Mouse (Mus musculus) urinary bladder, postnatal 10 days (tissue): ENCODE data around the gene Adcy9.

ENCODE experiments used
- DNase-seq: peaks from one replicate; pipeline ENCODE4 v3.0.0; 2022; ENCODE audit warnings: low spot score

Adcy9 gene

DNA sequence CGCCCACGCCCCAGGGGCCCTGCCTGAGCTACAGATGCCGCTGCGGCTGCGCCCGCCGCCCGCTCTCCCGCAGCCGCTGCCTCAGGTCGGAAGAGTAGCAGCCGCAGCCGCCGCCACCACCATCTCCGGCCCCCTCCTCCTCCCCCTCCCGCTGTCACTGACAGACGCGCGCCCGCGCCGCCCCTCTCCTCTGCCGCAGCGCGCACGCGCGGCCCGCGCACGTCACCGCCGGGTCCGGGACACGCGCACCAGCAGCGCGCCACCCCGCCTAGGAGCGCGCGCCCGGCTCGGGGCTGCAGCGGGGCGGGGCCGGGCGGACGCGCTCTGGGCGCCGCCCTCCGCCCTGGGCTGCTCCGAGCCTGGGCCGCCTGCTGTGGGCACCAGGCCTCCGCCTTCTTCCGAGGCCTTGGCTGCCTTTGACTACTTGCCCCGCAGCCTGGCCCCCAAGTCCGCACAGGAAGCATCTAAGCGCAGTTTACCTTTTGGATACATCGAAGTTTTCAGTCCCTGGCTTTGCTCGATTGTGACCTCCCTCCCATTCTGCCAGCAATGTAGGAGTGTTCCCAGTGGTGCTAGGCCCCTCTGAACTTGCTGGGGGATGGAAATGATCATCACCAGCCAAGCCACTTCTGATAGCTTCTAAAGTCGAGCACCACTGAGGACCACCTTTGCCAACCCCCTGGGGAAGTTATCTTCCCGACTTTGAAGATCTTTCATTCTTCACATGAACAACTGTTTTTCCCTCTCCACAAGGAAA, at the start of gene Adcy9:
TSS of gene Adcy9 (minus strand) at position 201 of the 757 bp plus-strand sequence.
- DNase-seq = peak; percentile 54

DNA sequence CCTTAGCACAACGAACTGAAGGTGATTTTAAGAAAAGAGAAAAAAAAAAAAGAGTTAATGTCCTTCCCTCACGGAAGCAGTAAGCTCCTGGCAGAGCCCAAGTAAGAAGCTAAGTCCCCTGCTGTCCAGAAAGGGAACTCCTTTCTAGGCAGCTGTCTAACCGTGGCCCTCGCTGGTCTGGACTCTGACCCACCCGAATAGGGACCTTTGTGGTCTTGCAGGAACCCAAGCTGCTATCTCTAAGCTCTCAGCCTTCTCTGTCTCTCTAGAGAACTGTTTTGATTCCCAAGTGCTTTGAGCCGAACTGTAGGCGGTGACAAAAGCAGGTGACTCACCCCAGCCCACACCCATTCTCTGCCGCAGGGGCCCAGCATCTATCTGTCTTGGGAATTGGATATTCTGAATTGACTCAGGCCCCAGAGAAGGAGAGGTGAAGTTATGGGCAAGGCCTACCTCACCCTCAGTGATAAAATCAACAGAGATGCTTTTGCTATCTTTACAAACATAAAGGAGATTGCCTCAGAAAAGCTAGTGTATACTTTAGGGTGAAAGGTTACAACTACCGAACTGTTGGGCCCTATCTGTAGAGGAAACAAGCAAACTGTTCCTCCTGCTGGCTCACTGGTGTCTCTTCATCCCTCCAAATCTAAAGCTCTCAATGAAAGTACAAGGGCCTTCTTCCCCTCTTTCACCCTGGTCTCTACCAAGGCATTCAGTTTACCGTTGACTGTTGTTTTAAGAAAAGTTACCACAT, 49.5 kb upstream of the Adcy9 start:
- DNase-seq = no peak

DNA sequence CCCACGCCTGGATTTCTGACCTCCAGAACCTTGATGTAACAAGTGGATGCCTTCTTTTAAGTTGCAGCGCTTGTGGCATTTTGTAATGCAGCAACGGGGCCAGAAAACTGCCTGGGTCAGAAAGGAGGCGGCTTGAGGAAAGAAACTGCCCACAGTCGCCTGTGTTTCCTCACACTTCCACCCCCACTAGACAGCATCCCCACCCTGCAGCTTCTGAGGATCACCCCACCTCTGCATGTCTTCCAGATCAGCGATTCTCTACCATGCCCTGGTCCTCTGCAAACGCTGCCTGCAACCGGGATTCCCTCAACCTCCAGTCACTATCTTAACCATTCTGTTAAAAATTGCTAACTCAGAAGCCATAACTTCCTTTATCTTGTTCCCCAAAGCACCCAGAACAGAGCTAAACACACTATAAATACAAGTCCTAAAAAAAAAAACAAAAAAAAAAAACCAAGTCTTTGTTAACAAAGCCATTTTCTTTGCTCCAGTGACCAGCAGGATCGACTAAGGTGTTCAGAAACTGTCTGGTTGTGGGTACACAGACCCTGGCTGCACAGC, 44.3 kb upstream of the Adcy9 start:
- no peak for DNase-seq

DNA sequence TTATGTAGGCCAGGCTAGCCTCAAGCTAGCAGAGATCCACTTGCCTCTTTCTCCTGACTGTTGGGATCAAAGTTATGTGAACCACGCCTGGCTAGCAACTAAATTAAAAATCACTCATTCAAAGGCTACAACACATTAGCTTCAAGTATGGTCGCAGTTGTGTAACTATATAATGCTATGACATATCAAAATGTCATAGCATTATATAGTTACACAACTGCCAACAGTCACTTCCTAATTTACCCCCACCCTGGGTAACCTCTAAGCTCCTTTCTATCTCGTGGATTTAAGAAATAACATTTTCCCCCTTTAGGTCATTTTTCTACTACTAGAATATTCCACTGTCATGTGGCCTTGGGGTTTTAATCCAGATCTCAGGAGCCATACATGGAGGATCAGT, 37.6 kb upstream of the Adcy9 start:
- DNase-seq = no peak

DNA sequence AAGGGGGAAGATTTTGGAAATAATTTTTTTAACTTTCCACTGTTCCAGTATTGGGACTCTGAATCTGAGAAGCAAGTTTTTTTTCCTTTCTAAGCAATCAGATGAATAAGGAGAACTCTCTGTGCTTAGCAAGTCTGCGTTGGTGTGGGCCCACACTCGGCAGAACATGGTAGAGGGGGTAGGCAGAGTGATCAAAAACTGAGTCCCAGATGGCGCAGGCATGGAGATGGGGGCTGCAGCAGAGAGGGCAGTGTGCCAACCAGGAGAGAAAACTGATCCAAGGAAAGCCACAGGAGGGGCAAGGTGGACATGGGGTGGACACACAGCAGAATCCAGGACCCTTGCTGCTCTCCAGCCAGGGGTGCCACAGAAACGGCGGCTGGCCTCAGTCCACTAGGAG, 36.1 kb upstream of the Adcy9 start:
- DNase-seq = no peak

DNA sequence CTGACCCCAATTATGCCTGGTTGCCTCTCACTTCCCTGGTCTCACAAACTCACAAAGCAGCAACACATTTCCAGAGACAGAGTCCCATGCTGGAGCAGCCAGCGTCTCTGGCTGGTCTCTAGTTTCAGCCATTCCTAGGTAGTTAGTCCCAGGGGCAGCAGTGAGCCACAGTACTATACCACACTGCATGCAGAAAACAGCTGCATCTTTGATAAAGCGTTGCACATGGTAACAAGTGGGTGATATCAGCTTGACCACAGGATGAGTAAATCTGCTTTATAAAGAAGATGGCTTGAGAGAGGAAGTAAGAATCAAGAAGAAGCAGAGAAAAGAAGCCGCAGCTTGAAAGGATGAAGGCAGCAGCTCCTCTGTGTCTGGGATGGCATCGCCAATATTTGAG, 35.4 kb upstream of the Adcy9 start:
- no peak for DNase-seq

DNA sequence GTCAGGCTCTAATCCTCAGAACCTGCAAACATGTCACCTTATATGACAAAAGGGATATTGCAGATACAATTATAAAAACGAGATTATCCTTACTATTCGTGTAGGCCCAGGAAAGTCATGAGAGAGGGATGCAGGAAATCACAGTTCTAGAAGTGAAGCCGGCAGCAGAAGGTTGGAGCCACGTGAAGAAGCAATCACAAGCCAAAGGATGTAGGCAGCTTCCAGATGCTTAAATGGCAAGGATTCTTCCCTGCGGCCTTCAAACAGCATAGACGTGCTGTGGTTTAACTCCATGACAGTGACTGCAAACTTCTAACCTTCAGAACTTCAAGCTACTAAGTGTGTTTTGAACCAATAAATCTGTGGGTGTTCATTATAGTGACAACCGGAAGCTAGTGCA, 34.3 kb upstream of the Adcy9 start:
- DNase-seq = no peak

DNA sequence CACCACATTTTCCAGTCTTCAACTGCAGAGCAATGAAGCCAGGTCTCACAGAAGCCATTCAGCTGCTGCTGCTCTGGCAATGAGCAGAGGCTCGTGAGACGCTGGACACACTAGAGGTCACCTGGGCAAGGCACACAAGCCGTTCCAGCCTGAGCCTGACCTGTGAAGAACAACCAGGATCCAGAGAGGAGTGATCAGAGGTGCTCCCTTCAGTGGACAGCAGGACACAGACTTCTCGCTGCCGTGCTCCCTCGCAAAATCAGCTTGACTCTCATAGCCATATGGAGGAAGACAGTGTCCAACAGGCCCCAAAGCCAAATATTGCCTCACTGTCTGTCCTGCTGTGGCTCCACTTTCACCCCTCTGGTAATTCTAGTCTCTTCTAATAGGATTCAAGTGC, 29.1 kb upstream of the Adcy9 start:
- no peak for DNase-seq

DNA sequence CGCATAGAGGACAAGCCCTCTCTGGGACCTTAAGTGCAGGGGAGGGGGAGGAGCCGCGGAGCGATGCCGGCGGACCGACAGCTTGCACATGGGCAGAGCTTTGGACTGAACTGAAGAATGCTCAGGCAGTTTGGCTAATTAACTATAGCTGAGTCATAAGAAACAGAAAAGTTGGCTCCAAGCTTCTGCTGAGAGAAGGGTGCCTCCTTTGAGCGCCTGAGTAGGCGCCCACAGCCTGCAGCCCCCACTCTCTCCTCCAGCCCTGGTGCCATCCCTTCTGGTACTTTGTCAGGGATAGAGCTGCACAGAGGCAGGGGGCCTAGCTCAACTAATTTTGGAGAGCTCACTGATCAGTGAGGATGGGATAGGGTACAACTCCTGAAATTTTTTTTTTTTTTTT, 27.9 kb upstream of the Adcy9 start:
- no peak for DNase-seq

DNA sequence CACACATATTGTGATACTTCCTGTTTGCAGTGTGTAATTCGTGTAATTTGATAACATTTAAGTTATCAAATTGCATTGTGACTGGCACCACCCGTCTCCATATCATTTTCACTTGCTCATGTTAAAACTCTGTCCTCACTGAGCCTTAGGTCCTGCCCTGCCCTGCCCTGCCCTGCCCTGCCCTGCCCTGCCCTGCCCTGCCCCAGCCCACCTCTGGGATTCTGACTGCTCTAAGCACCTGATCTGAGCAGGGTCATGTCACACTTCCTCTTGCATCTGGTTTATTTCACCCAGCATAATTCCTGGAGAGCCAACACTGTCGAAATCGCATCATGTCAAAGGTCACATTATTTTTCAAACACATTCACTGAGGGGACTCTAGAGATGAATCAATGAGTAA, 26.1 kb upstream of the Adcy9 start:
- no peak for DNase-seq

DNA sequence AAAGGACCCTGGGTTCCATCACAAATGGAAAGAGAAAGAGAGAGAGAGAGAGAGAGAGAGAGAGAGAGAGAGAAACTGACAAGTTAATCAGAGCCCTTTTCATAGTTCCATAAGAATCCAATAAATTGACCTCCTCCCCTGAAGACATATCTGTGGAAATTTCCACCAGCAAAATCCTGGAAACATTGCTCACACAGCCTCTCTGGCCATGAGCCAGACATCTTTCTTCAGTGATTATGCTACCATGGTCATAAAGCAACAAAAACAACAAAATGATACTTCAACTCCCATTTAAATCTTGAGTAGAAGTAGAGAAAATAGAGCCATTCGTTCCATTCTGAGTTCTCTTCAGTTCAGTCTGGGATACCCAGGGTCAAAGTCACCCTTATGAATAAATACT, 24.1 kb upstream of the Adcy9 start:
- DNase-seq = no peak

DNA sequence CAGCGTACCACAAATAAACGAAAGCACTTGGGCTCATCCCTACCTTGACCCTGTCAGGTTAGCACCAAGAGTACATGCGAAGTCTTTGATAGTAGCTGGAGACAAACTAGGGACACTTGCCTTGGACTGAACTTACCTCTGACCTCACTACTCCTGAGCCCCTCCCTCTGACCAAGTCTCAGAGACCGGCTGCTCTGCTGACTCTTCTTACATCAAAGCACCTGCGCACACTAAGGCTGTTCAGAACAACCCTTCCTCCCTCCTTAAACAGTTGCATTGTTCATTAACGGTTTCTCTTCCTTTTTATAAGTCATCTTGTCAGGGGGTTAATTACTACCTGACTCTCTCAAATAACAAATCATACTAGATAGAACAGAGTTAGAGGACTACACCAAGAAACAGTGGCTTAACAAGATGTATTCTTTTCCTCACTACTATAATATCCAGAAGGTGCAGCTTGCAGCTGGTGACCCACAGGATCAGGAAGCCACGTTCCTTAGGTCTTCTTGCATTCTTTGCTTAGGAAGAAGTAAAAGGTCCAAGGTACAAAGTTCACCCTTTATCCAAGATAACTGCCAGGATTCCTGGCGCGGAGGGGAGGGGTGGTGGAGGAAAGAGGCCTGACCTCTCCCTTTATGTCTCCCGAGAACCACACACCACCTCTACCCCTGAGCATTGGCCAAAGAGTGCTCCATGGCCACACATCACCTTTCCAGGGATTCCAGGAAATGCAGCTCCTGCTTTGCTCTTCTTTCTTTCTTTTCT, 19.2 kb upstream of the Adcy9 start:
- DNase-seq = no peak

DNA sequence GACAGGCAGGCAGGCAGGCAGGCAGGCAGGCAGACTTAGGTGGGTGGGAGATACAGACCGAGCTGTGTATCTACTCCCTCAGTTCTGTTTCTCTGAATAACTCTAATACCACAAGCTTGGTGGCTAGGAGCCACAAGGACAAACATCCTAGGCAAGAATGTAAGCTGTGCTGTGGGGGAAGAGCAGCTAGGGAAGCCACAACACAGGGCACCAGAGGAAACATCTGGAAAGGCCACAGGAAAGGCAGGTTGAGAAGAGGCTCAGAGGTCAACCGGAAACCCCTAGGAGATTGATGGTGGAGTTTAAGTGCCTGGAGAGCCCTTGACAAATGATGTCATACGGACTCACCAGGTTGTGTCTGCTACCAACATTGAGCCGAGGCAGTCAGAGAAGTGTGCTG, 16.4 kb upstream of the Adcy9 start:
- DNase-seq = no peak

DNA sequence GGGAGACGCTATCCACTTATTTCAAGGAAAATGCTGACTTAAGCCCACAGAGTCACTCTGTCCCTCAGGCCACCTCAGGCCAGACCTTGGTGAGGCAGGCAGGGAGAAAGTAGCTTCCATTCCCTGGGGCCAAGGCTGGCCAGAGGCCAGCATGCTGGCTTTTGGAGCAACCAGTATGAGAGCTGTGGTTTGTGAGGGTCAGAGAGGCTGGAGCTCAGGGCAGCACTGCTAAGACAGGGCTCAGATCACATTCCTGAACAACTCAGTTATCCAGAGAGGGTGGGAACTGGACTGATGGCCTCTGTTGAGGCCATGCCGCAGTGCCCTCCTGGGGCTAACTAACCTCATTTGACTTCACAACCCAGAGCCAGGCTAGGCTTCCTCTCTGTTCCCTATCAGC, 15.1 kb upstream of the Adcy9 start:
- no peak for DNase-seq

DNA sequence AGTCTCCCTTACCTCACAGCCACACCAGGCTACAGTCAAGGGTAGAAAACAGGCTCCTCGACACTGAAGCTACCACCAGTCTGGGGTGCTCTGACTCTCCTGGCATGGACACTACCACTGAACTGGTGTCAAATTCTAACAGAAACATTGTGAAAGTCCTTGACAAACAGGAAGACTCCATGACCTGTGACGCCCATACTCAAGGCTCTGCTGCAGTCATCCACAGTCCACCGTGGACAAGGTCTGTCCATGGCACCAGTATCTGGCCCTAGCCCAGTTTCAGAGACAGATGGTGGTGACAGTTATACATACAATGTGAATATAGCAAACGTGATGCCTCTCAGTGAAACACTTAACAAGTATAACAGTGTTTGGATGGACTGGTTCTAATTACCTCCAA, 11.5 kb upstream of the Adcy9 start:
- DNase-seq = no peak

DNA sequence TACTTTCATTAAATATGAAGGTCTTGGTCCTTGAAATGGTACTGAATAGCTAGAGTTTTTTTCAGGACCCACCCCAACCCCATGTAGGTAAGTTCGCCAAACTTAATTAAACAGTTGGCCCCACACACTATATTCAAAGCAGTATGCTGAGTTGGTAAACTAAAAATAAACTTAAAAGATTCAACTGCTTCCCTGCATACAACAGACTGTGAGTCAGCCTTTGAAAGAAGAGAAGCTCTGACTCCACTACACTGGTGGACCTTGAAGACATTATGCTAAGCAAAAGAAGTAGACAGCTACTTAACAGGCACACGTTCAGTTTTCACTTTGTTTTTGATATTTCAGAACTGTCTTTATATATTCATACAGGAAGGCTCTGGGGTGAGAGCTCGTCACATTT, 10.7 kb upstream of the Adcy9 start:
- DNase-seq = no peak

DNA sequence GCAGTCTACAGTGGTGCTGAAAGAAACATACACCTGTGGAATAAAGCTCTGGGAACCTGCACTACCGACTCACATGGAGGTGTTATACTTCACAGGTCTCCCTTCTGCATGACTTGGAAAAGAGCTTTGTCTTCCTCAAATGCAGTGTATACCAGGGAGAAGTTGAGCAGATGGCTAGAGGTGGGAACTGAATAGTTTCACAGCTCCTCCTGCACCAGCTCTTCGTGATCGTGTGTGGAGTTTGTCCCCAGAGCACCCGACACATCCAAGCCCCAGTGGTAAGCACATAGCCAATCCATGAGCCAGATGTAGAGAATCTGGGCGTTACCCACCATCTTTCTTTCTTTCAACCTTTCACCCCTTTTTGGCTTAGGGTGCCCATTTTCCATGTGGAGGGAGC, 9.9 kb upstream of the Adcy9 start:
- DNase-seq = no peak

DNA sequence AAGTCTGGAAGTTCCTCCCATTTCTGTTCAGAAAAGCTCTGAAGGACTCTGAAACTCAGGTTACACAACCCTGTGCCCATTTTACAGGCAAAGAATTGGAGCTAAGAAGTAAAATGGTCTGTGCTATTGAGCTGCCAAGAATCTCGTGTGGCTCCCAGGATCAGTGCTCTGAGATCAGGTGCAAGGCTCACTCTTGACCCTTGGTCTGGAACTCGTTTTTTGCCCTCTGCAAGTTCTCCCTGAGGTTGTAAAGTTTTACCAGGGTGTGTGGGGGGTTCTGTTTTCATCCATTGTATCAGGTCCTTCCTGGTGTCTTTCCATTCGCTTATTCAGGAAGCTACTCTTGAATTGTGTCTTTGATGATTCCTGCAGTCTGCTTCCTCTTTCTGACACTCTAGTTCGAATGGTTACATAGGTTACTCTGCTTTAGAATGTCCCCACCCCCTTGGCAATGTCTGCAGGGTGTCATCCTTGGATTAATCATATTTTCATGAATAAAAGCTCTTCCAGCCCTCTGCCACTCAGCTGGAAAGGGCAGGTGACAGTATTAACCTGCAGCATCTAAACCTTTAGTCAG, 5.4 kb upstream of the Adcy9 start:
- DNase-seq = no peak

DNA sequence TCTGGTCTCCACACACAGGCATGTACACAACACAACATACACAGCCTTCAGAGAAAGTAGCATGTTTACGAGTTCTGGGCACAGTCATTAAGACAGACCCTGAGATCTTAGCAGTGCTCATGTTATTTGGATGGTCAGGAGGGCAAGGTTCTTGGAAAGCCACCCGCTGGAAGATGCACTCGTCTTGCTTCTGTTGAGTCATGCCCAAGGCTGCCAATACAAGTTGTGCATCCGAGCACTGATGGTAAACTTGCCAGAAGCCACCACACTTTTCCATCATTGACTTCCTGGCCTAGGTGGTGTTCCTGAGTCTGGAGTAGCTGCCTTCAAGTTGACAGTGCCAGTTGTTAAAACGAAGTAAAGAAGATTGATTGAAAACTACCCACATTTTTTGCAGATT, 3.3 kb upstream of the Adcy9 start:
- no peak for DNase-seq

DNA sequence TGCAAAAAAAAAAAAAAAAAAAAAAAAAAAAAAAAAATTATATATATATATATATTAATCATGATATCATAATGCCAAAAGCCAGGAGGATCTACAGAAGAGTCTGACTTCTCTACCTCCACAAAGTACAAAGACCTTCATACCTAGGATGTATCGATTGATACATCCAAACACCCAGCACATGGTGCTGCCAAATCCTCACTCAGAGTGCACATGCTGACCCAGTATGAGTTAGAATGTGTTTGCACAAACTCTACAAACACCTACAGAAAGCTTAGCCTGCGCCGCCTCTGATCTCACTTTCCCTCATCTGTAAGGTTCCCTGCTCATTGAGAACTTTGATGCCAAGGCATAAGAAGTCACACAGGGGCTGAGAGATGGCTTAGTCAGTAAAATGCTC, 2.7 kb upstream of the Adcy9 start:
- DNase-seq = no peak

DNA sequence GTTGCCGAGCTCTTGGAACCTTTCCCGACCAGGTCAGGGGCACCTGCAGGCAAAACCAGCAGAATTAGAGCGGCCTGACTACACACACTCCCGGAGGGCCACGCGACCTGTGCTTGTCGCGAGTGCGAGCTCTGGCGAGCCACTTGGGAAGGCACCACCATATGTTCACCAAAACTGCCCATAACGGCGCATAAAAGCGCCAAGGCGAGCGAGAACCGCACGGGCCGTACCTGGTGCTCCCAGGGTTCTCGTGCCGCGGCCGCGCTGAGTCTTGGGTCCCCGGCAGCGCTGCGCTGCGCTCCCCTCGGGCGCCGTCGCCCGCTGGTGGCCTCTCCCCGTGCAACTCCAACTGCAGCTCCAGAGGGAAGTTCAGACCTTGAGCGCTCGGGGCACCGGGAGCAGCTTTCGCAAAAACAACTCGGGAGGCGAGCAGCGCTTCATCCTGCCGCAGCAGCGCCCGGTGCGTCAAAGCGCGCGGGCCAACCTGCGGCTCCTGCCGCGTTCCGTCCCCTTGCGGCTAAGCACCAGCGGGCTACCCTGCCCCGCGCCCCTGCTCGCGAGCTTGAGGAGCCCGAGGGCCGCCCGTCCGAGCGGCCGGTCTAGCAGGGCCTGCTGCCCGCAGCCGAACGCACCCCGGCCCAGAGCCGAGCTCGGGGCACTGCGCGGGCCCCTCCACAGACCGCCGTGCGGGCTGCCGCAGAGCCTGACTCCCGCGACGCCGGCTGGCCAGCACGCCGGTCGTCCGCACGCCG, 576 bp downstream of the Adcy9 start:
- no peak for DNase-seq
